8 mouse cellular contexts compared by ENCODE assay signal in genomic region chr2:26182646-26183045, GRCm38 (mm10). TPM values are rescaled to one million over a fixed set of nuclear protein-coding genes. Genes with fewer than 3 reads are reported as not detected.
DNase-seq lines count a peak whose midpoint lies in the region; ATAC-seq lines count a peak whose summit lies in the region.

No protein-coding gene starts in this region.

- H3K27ac ChIP-seq in forebrain, embryonic 14.5 days (ENCODE audit: low read depth, low read length), result no peak overlapping the region
- H3K27ac ChIP-seq in forebrain, embryonic 13.5 days, result no peak overlapping the region
- H3K27ac ChIP-seq in midbrain, embryonic 11.5 days (ENCODE audit: low read depth, low read length), result no peak overlapping the region
- H3K27ac ChIP-seq in midbrain, embryonic 16.5 days (ENCODE audit: low read length), result no peak overlapping the region
- no peak overlapping the region for H3K27ac ChIP-seq in hindbrain, embryonic 11.5 days (ENCODE audit: low read depth, low read length)

- 15% methylated on average over 6 of the region's 6 CpGs for WGBS in forebrain, embryonic 14.5 days
- WGBS in forebrain, embryonic 13.5 days, result 14% methylated on average over 6 of the region's 6 CpGs
- WGBS in midbrain, embryonic 11.5 days, result 23% methylated on average over 6 of the region's 6 CpGs
- WGBS in midbrain, embryonic 16.5 days, result 16% methylated on average over 6 of the region's 6 CpGs
- WGBS in hindbrain, embryonic 11.5 days, result 15% methylated on average over 6 of the region's 6 CpGs

- H3K27me3 ChIP-seq in forebrain, embryonic 14.5 days (replicated peaks; ENCODE audit: control insufficient read depth, insufficient read depth, low read length), result no peaks in the 10 kb centered on the region
- H3K27me3 ChIP-seq in forebrain, embryonic 13.5 days, result 0 out of 2 replicates have a peak, but pooled peaks cover 5% of the 10 kb centered on the region
- H3K27me3 ChIP-seq in midbrain, embryonic 11.5 days (ENCODE audit: control insufficient read depth, insufficient read depth, low read length), result no peaks in the 10 kb centered on the region
- H3K27me3 ChIP-seq in midbrain, embryonic 16.5 days (ENCODE audit: control insufficient read depth, insufficient read depth, low read depth, low read length), result no peaks in the 10 kb centered on the region; the same call in 1 of the 2 replicates
- H3K27me3 ChIP-seq in hindbrain, embryonic 11.5 days (ENCODE audit: control insufficient read depth, insufficient read depth, low read length), result 0 out of 2 replicates have a peak, but pooled peaks cover 3% of the 10 kb centered on the region

- H3K36me3 ChIP-seq in forebrain, embryonic 14.5 days (ENCODE audit: control insufficient read depth, insufficient read depth, low read length), result no peaks in the 10 kb centered on the region
- H3K36me3 ChIP-seq in forebrain, embryonic 13.5 days (ENCODE audit: poor library complexity, severe bottlenecking), result no peaks in the 10 kb centered on the region
- no peaks in the 10 kb centered on the region for H3K36me3 ChIP-seq in midbrain, embryonic 11.5 days (ENCODE audit: control insufficient read depth, insufficient read depth, low read length)
- H3K36me3 ChIP-seq in midbrain, embryonic 16.5 days (ENCODE audit: control insufficient read depth, insufficient read depth, low read length), result no peaks in the 10 kb centered on the region
- H3K36me3 ChIP-seq in hindbrain, embryonic 11.5 days (ENCODE audit: control insufficient read depth, insufficient read depth, low read length), result no peaks in the 10 kb centered on the region

- no peak overlapping the region for H3K4me2 ChIP-seq in forebrain, embryonic 14.5 days (ENCODE audit: low read length)
- H3K4me2 ChIP-seq in forebrain, embryonic 13.5 days, result no peak overlapping the region
- H3K4me2 ChIP-seq in midbrain, embryonic 11.5 days, result no peak overlapping the region
- no peak overlapping the region for H3K4me2 ChIP-seq in midbrain, embryonic 16.5 days (ENCODE audit: low read length)
- H3K4me2 ChIP-seq in hindbrain, embryonic 11.5 days (replicated peaks; ENCODE audit: low read depth, low read length), result no peak overlapping the region

- ATAC-seq in forebrain, embryonic 14.5 days, result no peak
- ATAC-seq in forebrain, embryonic 13.5 days, result no peak
- peak; percentile 27; the same call in 1 of the 2 replicates for ATAC-seq in midbrain, embryonic 11.5 days (ENCODE audit: low FRiP score)
- no peak for ATAC-seq in midbrain, embryonic 16.5 days
- peak; percentile 43 for ATAC-seq in hindbrain, embryonic 11.5 days (ENCODE audit: low FRiP score)
- 0 out of 2 replicates have a peak, but pooled peaks have one; percentile 11 for ATAC-seq in megakaryocyte-erythroid progenitor cell, adult 5-6 weeks (replicated peaks; ENCODE audit: low FRiP score, low TSS enrichment, poor library complexity, severe bottlenecking)

- no peak overlapping the region for H3K4me3 ChIP-seq in forebrain, embryonic 14.5 days (ENCODE audit: low read depth, low read length)
- no peak overlapping the region for H3K4me3 ChIP-seq in forebrain, embryonic 13.5 days
- no peak overlapping the region for H3K4me3 ChIP-seq in midbrain, embryonic 11.5 days (ENCODE audit: low read depth, low read length)
- H3K4me3 ChIP-seq in midbrain, embryonic 16.5 days (ENCODE audit: low read depth, low read length), result no peak overlapping the region
- H3K4me3 ChIP-seq in hindbrain, embryonic 11.5 days (ENCODE audit: low read depth, low read length), result no peak overlapping the region

- peak; percentile 65 for DNase-seq in forebrain, embryonic 14.5 days (ENCODE audit: low spot score)
- no peak for DNase-seq in midbrain, embryonic 11.5 days (ENCODE audit: low spot score, missing footprints)
- DNase-seq in cerebellum, adult 18-20 months, result peak; percentile 68 to 71
- DNase-seq in hindbrain, embryonic 11.5 days (ENCODE audit: low spot score), result peak; percentile 77
- DNase-seq in urinary bladder, postnatal 25 days (ENCODE audit: low spot score), result peak; percentile 58

- H3K9ac ChIP-seq in forebrain, embryonic 14.5 days (ENCODE audit: low read length), result no peak overlapping the region
- H3K9ac ChIP-seq in forebrain, embryonic 13.5 days, result no peak overlapping the region
- H3K9ac ChIP-seq in midbrain, embryonic 11.5 days (ENCODE audit: low read length), result no peak overlapping the region
- no peak overlapping the region for H3K9ac ChIP-seq in midbrain, embryonic 16.5 days (ENCODE audit: low read depth, low read length)
- no peak overlapping the region for H3K9ac ChIP-seq in hindbrain, embryonic 11.5 days (ENCODE audit: low read depth, low read length)

- no peaks in the 10 kb centered on the region for H3K9me3 ChIP-seq in forebrain, embryonic 14.5 days (replicated peaks; ENCODE audit: control insufficient read depth, low read length)
- no peaks in the 10 kb centered on the region for H3K9me3 ChIP-seq in forebrain, embryonic 13.5 days (replicated peaks)
- no peaks in the 10 kb centered on the region for H3K9me3 ChIP-seq in midbrain, embryonic 11.5 days (ENCODE audit: control insufficient read depth, low read length)
- H3K9me3 ChIP-seq in midbrain, embryonic 16.5 days (replicated peaks; ENCODE audit: control insufficient read depth, low read length, poor library complexity, severe bottlenecking), result no peaks in the 10 kb centered on the region
- no peaks in the 10 kb centered on the region for H3K9me3 ChIP-seq in hindbrain, embryonic 11.5 days (ENCODE audit: control insufficient read depth, low read length)

- no peaks in the 10 kb centered on the region for H3K4me1 ChIP-seq in forebrain, embryonic 14.5 days (ENCODE audit: control insufficient read depth, insufficient read depth, low read length)
- no peaks in the 10 kb centered on the region for H3K4me1 ChIP-seq in forebrain, embryonic 13.5 days
- no peaks in the 10 kb centered on the region for H3K4me1 ChIP-seq in midbrain, embryonic 11.5 days (ENCODE audit: control insufficient read depth, insufficient read depth, low read length)
- H3K4me1 ChIP-seq in midbrain, embryonic 16.5 days (ENCODE audit: control insufficient read depth, insufficient read depth, low read length), result no peaks in the 10 kb centered on the region
- no peaks in the 10 kb centered on the region for H3K4me1 ChIP-seq in hindbrain, embryonic 11.5 days (replicated peaks; ENCODE audit: control insufficient read depth, insufficient read depth, low read length)

RNA-seq across cellular contexts. Expression of gene Lhx3, which starts 25.4 kb away (rescaled TPM):
- not detected in 2 replicates for polyA plus RNA-seq in forebrain, embryonic 14.5 days (2014; fragmentation: Nextera tagmentation; extraction: Ambion mirVana)
- 0.09 and 0.21 TPM in 2 replicates for polyA plus RNA-seq in forebrain, embryonic 13.5 days (2015; fragmentation: Nextera tagmentation; extraction: Ambion mirVana)
- polyA plus RNA-seq in midbrain, embryonic 11.5 days (2014; fragmentation: Nextera tagmentation; extraction: Ambion mirVana), result 0.10 and 0.30 TPM in 2 replicates
- not detected in 2 replicates for polyA plus RNA-seq in midbrain, embryonic 16.5 days (2015; fragmentation: Nextera tagmentation; extraction: Ambion mirVana)
- 6.1 and 7.4 TPM in 2 replicates for polyA plus RNA-seq in hindbrain, embryonic 11.5 days (2014; fragmentation: Nextera tagmentation; extraction: Ambion mirVana)
- not detected in 2 replicates for total RNA-seq in megakaryocyte-erythroid progenitor cell, adult 5-6 weeks (2014; fragmentation: Nextera tagmentation)
- total RNA-seq in megakaryocyte-erythroid progenitor cell, adult 5-6 weeks (2017), result not detected in 2 replicates

RNA-seq across cellular contexts. Expression of gene Qsox2, which starts 54.7 kb away (rescaled TPM):
- polyA plus RNA-seq in forebrain, embryonic 14.5 days (2014; fragmentation: Nextera tagmentation; extraction: Ambion mirVana), result 10.6 and 12.2 TPM in 2 replicates
- polyA plus RNA-seq in forebrain, embryonic 13.5 days (2015; fragmentation: Nextera tagmentation; extraction: Ambion mirVana), result 13.5 and 15.7 TPM in 2 replicates
- polyA plus RNA-seq in midbrain, embryonic 11.5 days (2014; fragmentation: Nextera tagmentation; extraction: Ambion mirVana), result 18.2 and 18.4 TPM in 2 replicates
- polyA plus RNA-seq in midbrain, embryonic 16.5 days (2015; fragmentation: Nextera tagmentation; extraction: Ambion mirVana), result 17.2 and 18.4 TPM in 2 replicates
- 15.8 and 16.7 TPM in 2 replicates for polyA plus RNA-seq in hindbrain, embryonic 11.5 days (2014; fragmentation: Nextera tagmentation; extraction: Ambion mirVana)
- total RNA-seq in megakaryocyte-erythroid progenitor cell, adult 5-6 weeks (2014; fragmentation: Nextera tagmentation), result 6.7 and 7.9 TPM in 2 replicates
- total RNA-seq in megakaryocyte-erythroid progenitor cell, adult 5-6 weeks (2017), result 5.4 and 6.2 TPM in 2 replicates

RNA-seq across cellular contexts. Expression of gene Nacc2, which starts 59.6 kb away (rescaled TPM):
- 6.1 and 11.8 TPM in 2 replicates for polyA plus RNA-seq in forebrain, embryonic 14.5 days (2014; fragmentation: Nextera tagmentation; extraction: Ambion mirVana)
- polyA plus RNA-seq in forebrain, embryonic 13.5 days (2015; fragmentation: Nextera tagmentation; extraction: Ambion mirVana), result 9.4 and 10.6 TPM in 2 replicates
- 4.0 and 4.5 TPM in 2 replicates for polyA plus RNA-seq in midbrain, embryonic 11.5 days (2014; fragmentation: Nextera tagmentation; extraction: Ambion mirVana)
- 14.1 and 18.1 TPM in 2 replicates for polyA plus RNA-seq in midbrain, embryonic 16.5 days (2015; fragmentation: Nextera tagmentation; extraction: Ambion mirVana)
- polyA plus RNA-seq in hindbrain, embryonic 11.5 days (2014; fragmentation: Nextera tagmentation; extraction: Ambion mirVana), result 5.7 and 7.2 TPM in 2 replicates
- 5.2 and 8.5 TPM in 2 replicates for total RNA-seq in megakaryocyte-erythroid progenitor cell, adult 5-6 weeks (2014; fragmentation: Nextera tagmentation)
- total RNA-seq in megakaryocyte-erythroid progenitor cell, adult 5-6 weeks (2017), result 3.8 and 3.9 TPM in 2 replicates

Comparison
In these comparisons a context has a peak if more than half of its experiments do, and no peak if none do; other contexts are left out.
1. ATAC-seq: peak in midbrain, embryonic 11.5 days (single experiment), hindbrain, embryonic 11.5 days (single experiment) and megakaryocyte-erythroid progenitor cell, adult 5-6 weeks (single experiment); none in forebrain, embryonic 14.5 days (single experiment), forebrain, embryonic 13.5 days (single experiment) and midbrain, embryonic 16.5 days (single experiment).